Mouse (Mus musculus): ENCODE measurements around the gene Rabepk.
A peak's percentile ranks its signal among the peaks of the same experiment; 100 is the strongest.
"Not testable (repeated sequence)": the region's sequence is repeated elsewhere in the genome, so short reads cannot be mapped to it uniquely, and the experiment has no call there.

Rabepk gene

DNA sequence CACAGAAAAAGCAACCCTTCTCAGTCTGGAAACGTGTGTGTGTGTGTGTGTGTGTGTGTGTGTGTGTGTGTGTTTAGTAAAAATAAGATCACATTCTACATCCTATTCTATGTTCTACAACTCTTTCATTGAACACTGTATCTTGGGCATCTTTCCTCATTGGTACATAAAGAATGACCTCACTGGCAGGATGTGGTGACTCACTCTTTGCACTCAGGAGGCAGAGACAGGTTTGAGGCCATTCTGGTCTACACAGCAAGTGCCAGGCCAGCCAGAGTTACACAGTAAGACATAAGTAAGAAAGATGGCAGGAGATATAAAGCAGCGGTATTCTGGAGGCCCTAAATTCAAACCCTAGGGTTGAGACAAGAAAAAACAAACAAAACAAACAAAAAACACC is 36.8 kb downstream of the Rabepk start:
- DNase-seq (ENCODE audit: low read depth, low spot score): peak; percentile 63

- no peak for DNase-seq (ENCODE audit: low read depth, low spot score)
These were observed 37.5 kb downstream of the Rabepk start for GRCm38 (mm10) chr2:34762174-34762573.

DNA sequence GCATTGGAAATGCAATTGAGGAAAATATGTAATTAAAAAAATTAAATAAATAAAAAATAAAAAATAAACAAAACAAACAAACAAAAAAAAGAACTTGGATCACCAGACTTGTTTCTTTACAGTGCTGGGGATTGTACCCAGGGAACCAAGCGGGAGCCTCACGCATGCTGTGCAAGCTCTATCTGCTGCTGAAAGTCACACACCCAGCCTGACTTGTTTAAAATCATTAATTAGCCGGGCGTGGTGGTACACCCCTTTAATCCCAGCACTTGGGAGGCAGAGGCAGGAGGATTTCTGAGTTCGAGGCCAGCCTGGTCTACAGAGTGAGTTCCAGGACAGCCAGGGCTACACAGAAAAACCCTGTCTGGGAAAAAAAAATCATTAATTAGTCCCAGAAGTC is 38.4 kb downstream of the Rabepk start:
- DNase-seq (ENCODE audit: low read depth, low spot score): not testable (repeated sequence)

- DNase-seq (ENCODE audit: low read depth, low spot score): no peak
These were observed 42.4 kb downstream of the Rabepk start for GRCm38 (mm10) chr2:34757341-34757740.

DNA sequence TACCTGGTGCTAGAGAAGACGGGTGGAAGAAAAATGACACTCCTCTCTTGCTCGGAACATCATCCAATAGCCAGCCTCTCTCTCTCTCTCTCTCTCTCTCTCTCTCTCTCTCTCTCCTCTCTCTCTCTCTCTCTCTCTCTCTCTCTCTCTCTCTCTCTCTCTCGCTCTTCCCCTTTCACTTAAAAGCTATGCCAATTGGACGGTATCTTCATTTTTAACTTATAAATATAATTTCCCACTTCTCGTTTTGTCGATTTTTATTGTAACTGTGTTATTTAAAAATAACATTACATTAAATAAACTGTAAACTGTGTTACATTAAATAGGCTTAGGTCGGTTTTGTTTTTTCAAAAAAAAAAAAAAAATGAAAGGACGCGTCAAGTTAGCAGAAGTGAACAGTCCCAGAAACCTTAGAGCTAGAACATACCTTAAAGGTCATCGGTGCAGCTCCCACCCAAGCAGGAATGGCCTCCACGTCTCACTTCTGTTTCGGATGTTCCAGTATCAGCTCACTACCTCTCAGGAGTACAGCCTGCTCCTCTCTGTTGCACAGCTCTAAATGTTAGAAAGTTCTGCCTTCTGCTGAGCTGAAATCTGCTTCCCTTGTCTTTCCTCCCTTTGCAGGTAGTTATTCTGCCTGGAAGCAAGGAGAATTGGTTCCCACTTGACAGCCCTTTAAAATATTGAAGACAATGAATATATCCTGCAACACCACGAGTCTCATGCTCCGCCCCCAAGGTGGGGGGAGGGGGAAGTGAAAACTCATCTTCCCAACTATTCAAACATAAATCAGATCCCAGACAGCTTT is 45.0 kb downstream of the Rabepk start, which contains the start of gene Gapvd1:
TSS of gene Gapvd1 (minus strand) at position 682 of the 808 bp plus-strand sequence.
- DNase-seq (ENCODE audit: low read depth, low spot score): peak; percentile 80

DNA sequence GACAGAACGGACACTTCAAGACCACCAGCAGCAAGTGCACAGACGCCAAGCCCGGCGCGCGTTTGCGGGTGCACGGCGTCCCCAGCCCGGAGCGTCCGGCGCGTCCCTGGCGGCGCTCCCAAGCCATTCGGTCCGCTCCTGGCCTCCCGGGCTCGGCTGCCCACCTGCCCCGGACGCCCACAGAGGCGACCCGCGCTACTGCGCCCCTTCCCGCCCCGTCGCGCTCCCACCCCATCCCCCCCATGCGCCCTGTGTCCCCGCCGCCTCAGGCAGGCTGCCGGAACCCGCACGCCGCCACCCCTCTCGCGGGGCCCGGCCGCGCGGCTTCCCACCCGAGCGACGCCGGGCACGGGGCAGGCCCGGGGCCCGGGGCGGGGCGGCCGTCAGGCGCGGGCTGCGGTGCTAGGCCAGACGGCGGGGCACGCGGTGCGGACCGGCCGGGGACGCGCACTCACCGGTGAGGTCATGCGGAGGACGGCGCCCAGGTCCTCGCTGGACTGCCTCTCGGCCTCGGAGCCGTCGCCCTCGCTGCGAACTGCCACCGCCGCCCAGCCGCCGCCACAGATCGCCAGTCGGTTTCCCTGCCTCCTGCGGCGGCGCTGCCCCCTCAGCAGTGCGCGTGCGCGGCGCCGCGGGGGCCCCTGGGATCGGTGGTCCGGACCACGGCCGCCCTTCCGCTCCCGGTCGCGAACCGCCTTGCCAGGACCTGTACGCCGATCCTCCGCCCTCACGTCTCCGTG is 45.7 kb downstream of the Rabepk start:
- DNase-seq (ENCODE audit: low read depth, low spot score): peak; percentile 80

GRCm38 (mm10) chr2:34750245-34750644 is 49.5 kb downstream of the Rabepk start:
- DNase-seq (ENCODE audit: low read depth, low spot score): no peak

GRCm38 (mm10) chr2:34748479-34748878 is 51.2 kb downstream of the Rabepk start:
- no peak for DNase-seq (ENCODE audit: low read depth, low spot score)

- DNase-seq (ENCODE audit: low read depth, low spot score): no peak
These were observed 54.0 kb downstream of the Rabepk start for GRCm38 (mm10) chr2:34745673-34746072.

- no peak for DNase-seq (ENCODE audit: low read depth, low spot score)
These were observed 55.2 kb downstream of the Rabepk start for GRCm38 (mm10) chr2:34744476-34744875.

GRCm38 (mm10) chr2:34742675-34743074 is 57.0 kb downstream of the Rabepk start:
- peak; percentile 72 for DNase-seq (ENCODE audit: low read depth, low spot score)

GRCm38 (mm10) chr2:34741390-34742159 is 58.1 kb downstream of the Rabepk start:
- no peak for DNase-seq (ENCODE audit: low read depth, low spot score)

DNA sequence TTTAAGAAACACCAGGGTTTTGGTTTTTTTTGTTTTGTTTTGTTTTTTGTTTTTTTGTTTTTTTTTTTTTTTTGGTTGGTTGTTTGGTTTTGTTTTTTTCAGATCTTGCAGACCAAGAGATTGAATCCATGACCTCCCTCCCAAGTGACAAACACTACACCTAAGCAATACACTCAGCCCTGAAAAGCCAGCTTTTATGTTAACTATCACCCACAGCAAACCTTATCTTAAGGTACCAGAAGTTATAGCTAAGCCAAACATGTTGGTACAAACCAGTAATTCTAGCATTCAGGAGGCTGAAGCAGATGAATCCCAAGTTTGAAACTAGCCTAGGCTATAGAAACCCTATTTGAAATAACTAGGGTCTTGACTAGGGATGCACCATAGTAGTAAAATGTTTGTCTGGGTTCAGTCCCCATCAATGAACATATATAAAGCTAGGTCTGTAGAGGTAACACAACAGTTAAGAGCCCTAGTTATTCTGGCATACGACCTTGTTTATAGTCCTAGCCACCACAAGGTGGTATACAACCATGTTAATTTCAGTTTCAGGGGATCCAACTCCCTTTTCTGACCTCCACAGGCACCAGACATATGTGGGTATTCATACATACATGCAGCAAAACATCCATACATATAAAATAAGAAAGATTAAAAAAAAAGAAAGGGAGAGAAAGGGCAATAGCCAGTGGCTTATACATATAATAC is 59.9 kb downstream of the Rabepk start:
- DNase-seq (ENCODE audit: low read depth, low spot score): no peak

DNA sequence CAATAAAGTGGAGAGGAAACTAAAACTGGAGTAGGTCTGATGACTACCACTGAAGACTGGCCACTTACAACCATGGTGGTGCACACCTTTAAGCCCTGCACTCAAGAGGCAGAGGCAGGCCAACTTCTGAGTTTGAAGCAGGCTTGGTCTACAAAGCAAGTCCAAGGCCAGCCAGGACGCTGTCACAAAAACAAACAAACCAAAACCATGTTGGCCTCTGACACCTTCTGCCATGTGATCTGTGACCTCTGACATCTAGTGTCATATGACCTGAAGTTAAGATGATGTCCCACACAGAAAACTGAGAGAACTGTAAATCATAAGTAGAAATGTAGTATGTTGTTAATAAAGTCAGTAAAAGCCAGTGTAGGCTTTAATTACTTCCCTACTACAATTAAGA is 61.8 kb downstream of the Rabepk start:
- no peak for DNase-seq (ENCODE audit: low read depth, low spot score)

DNA sequence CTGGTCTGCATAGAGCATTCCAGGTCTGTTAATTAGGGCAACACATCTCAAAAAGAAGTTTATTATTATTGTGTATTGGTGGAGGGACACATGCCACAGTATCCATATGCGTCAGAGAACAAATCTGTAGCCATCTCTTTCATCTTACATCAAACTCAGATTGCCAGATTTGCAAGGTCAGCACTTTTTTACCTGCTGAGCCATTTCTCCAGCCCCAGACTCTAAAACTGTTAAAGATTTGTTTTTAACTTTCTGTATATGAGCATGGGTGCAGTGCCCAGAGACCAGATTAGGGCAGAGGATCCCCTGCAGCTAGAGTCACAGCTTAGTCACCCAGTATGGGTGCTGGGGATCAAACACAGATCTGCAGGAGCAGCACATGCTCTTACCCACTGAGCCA is 63.1 kb downstream of the Rabepk start:
- DNase-seq (ENCODE audit: low read depth, low spot score): no peak

Measured in 3T3-L1 (cell line).